Mouse (Mus musculus) adrenal gland, adult 10 weeks (tissue): Measurements from ENCODE around the gene Prkag2. TPM values are rescaled to one million over a fixed set of nuclear protein-coding genes. Genes with fewer than 3 reads are reported as not detected.

Experiments
- polyA plus RNA-seq: library from polyadenylated mRNA; stranded (reverse); fragments of 350-450 nt; fragmentation: Illumina TruSeq; extraction: RNeasy Lipid Tissue Mini Kit (QIAGEN cat#74804); gene quantifications from one replicate; pipeline ENCODE4 v1.2.3, GENCODE M21; 2014; ENCODE audit warnings: low read depth, low replicate concordance

Prkag2 gene
- polyA plus RNA-seq = 50.0 TPM

GRCm38 (mm10) chr5:25100516-25101125 lies at the start of gene Prkag2:
TSS of gene Prkag2 (minus strand) at chr5:25100642.

GRCm38 (mm10) chr5:24842274-24843102 lies 258.0 kb downstream of the Prkag2 start, which contains the start of gene Rheb:
TSS of gene Rheb (minus strand) at chr5:24842624.

Other genes with a start within 250 kb of the Prkag2 start
- not detected for gene Galntl5, start 80.8 kb upstream of the Prkag2 start, polyA plus RNA-seq
- gene Galnt11, start 121.3 kb upstream of the Prkag2 start, polyA plus RNA-seq = 33.2 TPM
- gene E130116L18Rik, start 122.5 kb upstream of the Prkag2 start, polyA plus RNA-seq = not detected